Mouse (Mus musculus): ENCODE measurements around the gene Lima1.

DNA sequence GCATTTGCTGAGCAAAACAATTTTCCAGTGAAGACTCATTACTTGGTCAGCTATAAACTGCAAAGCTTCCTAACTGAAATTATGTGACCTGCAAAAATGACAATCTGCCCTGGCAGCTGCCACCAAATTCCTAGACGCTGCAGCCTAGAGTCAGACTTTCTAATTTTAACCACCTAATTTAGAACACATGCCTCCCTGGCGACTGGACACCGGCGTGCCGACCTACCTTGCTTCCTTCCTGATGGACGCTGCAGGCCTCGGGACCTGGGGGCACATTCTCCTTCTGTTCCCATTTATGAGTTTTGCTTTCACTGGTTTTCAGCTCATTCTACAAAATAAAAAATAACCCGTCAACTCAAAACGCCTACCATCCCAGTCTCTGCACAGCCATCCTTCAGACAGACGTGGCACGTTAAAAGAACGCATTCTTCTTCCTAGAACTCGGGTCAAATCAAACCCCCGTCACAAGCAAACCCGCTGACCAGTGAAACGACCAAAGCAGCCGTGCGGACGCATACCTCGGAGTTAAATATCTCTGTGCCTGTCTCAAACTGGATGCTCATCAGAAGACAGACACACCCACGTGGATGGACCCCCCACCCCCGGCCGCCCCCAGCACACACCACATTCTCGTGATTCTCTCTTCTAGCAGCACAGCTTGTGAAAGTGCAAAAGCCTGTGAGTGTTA, 73.2 kb downstream of the Lima1 start:
- TF ChIP-seq POLR2A (IDR thresholded peaks at IDR 0.05; ENCODE audit: insufficient read length, low read depth) (no peak), SRF (IDR thresholded peaks at IDR 0.05; ENCODE audit: control insufficient read depth, insufficient read length, low read depth) (no peak), POLR2AphosphoS2 (IDR thresholded peaks at IDR 0.05; ENCODE audit: insufficient read length, low read depth) (no peak), USF1 (IDR thresholded peaks at IDR 0.05; ENCODE audit: low read depth) (peak; percentile 8), E2F4 (IDR thresholded peaks at IDR 0.05; ENCODE audit: insufficient read depth) (no peak), MAX (IDR thresholded peaks at IDR 0.05; ENCODE audit: low read depth) (no peak), MYOG (IDR thresholded peaks at IDR 0.05; ENCODE audit: control insufficient read depth in 1 of 3, insufficient read depth in 1 of 3, insufficient read length in 2 of 3, low read depth in 2 of 3) (peak in 2 of 3 experiments; percentile 71 to 92), MYOD1 (IDR thresholded peaks at IDR 0.05; ENCODE audit: control insufficient read depth in 1 of 3, insufficient read length in 2 of 3, low read depth in 2 of 3) (peak; percentile 36 to 63 (median 40)), TCF12 (IDR thresholded peaks at IDR 0.05; ENCODE audit: insufficient read depth, poor library complexity, severe bottlenecking) (peak; percentile 54)
